ENCODE assay signal across 14 mouse cellular contexts in the genomic region with DNA sequence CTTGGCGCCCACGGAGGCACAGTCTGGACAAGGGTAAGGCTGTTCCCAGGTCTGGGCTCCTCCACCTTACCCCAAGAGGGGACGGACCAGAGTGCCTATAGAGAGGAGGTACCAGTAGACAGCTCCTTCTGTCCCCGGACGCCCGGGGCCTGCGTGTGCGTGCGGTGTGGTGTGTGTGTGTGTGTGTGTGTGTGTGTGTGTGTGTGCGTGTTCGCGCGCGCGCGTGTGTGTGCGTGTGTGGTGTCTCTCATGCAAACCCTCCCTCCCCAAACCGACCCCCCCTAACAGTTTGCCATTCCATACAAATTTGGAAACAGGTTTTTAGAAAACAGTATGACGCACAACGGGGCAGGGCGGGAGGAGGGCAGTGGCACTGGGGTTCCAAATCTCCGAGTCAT. TPM values are rescaled to one million over a fixed set of nuclear protein-coding genes. Genes with fewer than 3 reads are reported as not detected.
DNase-seq lines count a peak whose midpoint lies in the region; ATAC-seq and TF ChIP-seq lines count a peak whose summit lies in the region.
"Had no signal": no experiment of that assay in that cellular context is flagged by ENCODE, and none has a peak within 500 bp of the region (broad histone marks: within the 10 kb centered on the region; RNA-seq: fewer than 3 reads in every experiment).

No protein-coding gene starts in this region.

- WGBS in cerebellum, adult 2 months = 3% methylated on average over 22 of the region's 22 CpGs
- WGBS in forebrain, embryonic 13.5 days = 2% methylated on average over 21 of the region's 22 CpGs
- WGBS in midbrain, embryonic 13.5 days = 1% methylated on average over 21 of the region's 22 CpGs
- 6% methylated on average over 22 of the region's 22 CpGs for WGBS in lung, adult 2 months

- H3K9me3 ChIP-seq in forebrain, embryonic 13.5 days (replicated peaks) = no peaks in the 10 kb centered on the region
- no peaks in the 10 kb centered on the region for H3K9me3 ChIP-seq in midbrain, embryonic 13.5 days

- peak; percentile 53 to 63 for DNase-seq in cerebellum, adult 2 months
- DNase-seq in cerebellum, adult 11 months = no peak
- peak; percentile 47 for DNase-seq in brain, embryonic 14.5 days (ENCODE audit: low read depth)
- DNase-seq in lung, adult 2 months = no peak
- no peak for DNase-seq in retina, postnatal 1 day
- DNase-seq: adrenal gland, postnatal 14 days; heart, adult 11 months; heart, postnatal 10 days; kidney, adult 9 months; lung, postnatal 14 days had no signal

- peak overlapping the region; percentile 33; the same call in 1 of the 2 replicates for H3K27ac ChIP-seq in cerebellum, adult 2 months (ENCODE audit: insufficient read depth, low read length)
- peak overlapping the region; percentile 95 for H3K27ac ChIP-seq in forebrain, embryonic 13.5 days
- no peak overlapping the region for H3K27ac ChIP-seq in midbrain, embryonic 13.5 days

- no peaks in the 10 kb centered on the region for H3K27me3 ChIP-seq in cerebellum, adult 2 months (ENCODE audit: control insufficient read depth, insufficient read depth, low read length)
- H3K27me3 ChIP-seq in forebrain, embryonic 13.5 days = peaks cover 99% of the 10 kb centered on the region
- H3K27me3 ChIP-seq in midbrain, embryonic 13.5 days = peaks cover 99% of the 10 kb centered on the region

- H3K4me2 ChIP-seq in forebrain, embryonic 13.5 days = peak overlapping the region; percentile 55
- peak overlapping the region; percentile 20; the same call in 1 of the 2 replicates for H3K4me2 ChIP-seq in midbrain, embryonic 13.5 days (replicated peaks)
- H3K4me2 ChIP-seq: liver, embryonic 11.5 days had no signal

- no peak for TF ChIP-seq POLR2A in cerebellum, adult 2 months (IDR thresholded peaks at IDR 0.05; ENCODE audit: borderline replicate concordance, insufficient read depth, low read length)
- no peak for TF ChIP-seq POLR2A in brain, embryonic 14.5 days (IDR thresholded peaks at IDR 0.05; ENCODE audit: borderline replicate concordance, extremely low read depth, insufficient read depth, insufficient read length, poor library complexity, severe bottlenecking)
- no peak for TF ChIP-seq POLR2A in lung, adult 2 months (IDR thresholded peaks at IDR 0.05; ENCODE audit: borderline replicate concordance, extremely low read depth, low read depth, low read length)

- ATAC-seq in forebrain, embryonic 13.5 days = no peak
- ATAC-seq in midbrain, embryonic 13.5 days = no peak
- ATAC-seq in activated CD4-positive, CD25-positive, alpha-beta regulatory T cell, adult 4 months = no peak

- H3K9ac ChIP-seq in forebrain, embryonic 13.5 days = peak overlapping the region; percentile 84
- no peak overlapping the region for H3K9ac ChIP-seq in midbrain, embryonic 13.5 days (replicated peaks)

- H3K4me1 ChIP-seq in cerebellum, adult 2 months (ENCODE audit: control insufficient read depth, insufficient read depth, low read length) = peaks cover 24% of the 10 kb centered on the region
- peaks cover 53% of the 10 kb centered on the region for H3K4me1 ChIP-seq in forebrain, embryonic 13.5 days
- H3K4me1 ChIP-seq in midbrain, embryonic 13.5 days (replicated peaks) = peaks cover 34% of the 10 kb centered on the region
- peaks cover 7% of the 10 kb centered on the region; the same call in 1 of the 2 replicates for H3K4me1 ChIP-seq in lung, adult 2 months (ENCODE audit: control insufficient read depth, insufficient read depth, low read length)

- TF ChIP-seq CTCF in cerebellum, adult 2 months (IDR thresholded peaks at IDR 0.05; ENCODE audit: borderline replicate concordance, insufficient read depth, low read depth, low read length) = no peak
- no peak for TF ChIP-seq CTCF in brain, embryonic 14.5 days (IDR thresholded peaks at IDR 0.05; ENCODE audit: borderline replicate concordance, extremely low read depth, insufficient read depth, insufficient read length)
- no peak for TF ChIP-seq CTCF in lung, adult 2 months (IDR thresholded peaks at IDR 0.05; ENCODE audit: insufficient read depth, low read length)

- H3K36me3 ChIP-seq in forebrain, embryonic 13.5 days (ENCODE audit: poor library complexity, severe bottlenecking) = no peaks in the 10 kb centered on the region
- H3K36me3 ChIP-seq in midbrain, embryonic 13.5 days = no peaks in the 10 kb centered on the region

- H3K4me3 ChIP-seq in cerebellum, adult 2 months (replicated peaks; ENCODE audit: insufficient read depth, low read depth, low read length) = peak overlapping the region; percentile 32
- peak overlapping the region; percentile 57 for H3K4me3 ChIP-seq in forebrain, embryonic 13.5 days
- peak overlapping the region; percentile 15 for H3K4me3 ChIP-seq in midbrain, embryonic 13.5 days (replicated peaks)
- no peak overlapping the region for H3K4me3 ChIP-seq in lung, adult 2 months (replicated peaks; ENCODE audit: extremely low read depth, low read depth, low read length)

RNA-seq across cellular contexts. Expression of a gene that starts 3.6 kb away (rescaled TPM):
- polyA plus RNA-seq in cerebellum, adult 2 months (2012; rRNA removed) = 57.4 and 68.4 TPM in 2 replicates
- polyA plus RNA-seq in brain, embryonic 14.5 days (2012; rRNA removed) = 52.0 and 101 TPM in 2 replicates
- 45.4 and 72.1 TPM in 2 replicates for polyA plus RNA-seq in forebrain, embryonic 13.5 days (2015; fragmentation: Nextera tagmentation; extraction: Ambion mirVana)
- polyA plus RNA-seq in midbrain, embryonic 13.5 days (2015; fragmentation: Nextera tagmentation; extraction: Ambion mirVana) = 6.7 and 9.3 TPM in 2 replicates
- not detected in 2 replicates for polyA plus RNA-seq in lung, adult 2 months (2012; rRNA removed)
- polyA plus RNA-seq in activated CD4-positive, CD25-positive, alpha-beta regulatory T cell, adult 4 months (2017; shearing (Covaris generic)) = not detected

RNA-seq across cellular contexts. Expression of a gene that starts 22.4 kb away (rescaled TPM):
- 150 and 173 TPM in 2 replicates for polyA plus RNA-seq in cerebellum, adult 2 months (2012; rRNA removed)
- 6.9 and 18.2 TPM in 2 replicates for polyA plus RNA-seq in brain, embryonic 14.5 days (2012; rRNA removed)
- 14.6 and 20.0 TPM in 2 replicates for polyA plus RNA-seq in forebrain, embryonic 13.5 days (2015; fragmentation: Nextera tagmentation; extraction: Ambion mirVana)
- polyA plus RNA-seq in midbrain, embryonic 13.5 days (2015; fragmentation: Nextera tagmentation; extraction: Ambion mirVana) = 0.73 and 1.9 TPM in 2 replicates
- 20.0 and 22.1 TPM in 2 replicates for polyA plus RNA-seq in lung, adult 2 months (2012; rRNA removed)
- polyA plus RNA-seq in activated CD4-positive, CD25-positive, alpha-beta regulatory T cell, adult 4 months (2017; shearing (Covaris generic)) = not detected

RNA-seq across cellular contexts. Expression of a gene that starts 32.3 kb away (rescaled TPM):
- 53.5 and 56.1 TPM in 2 replicates for polyA plus RNA-seq in cerebellum, adult 2 months (2012; rRNA removed)
- polyA plus RNA-seq in brain, embryonic 14.5 days (2012; rRNA removed) = 66.1 and 124 TPM in 2 replicates
- polyA plus RNA-seq in forebrain, embryonic 13.5 days (2015; fragmentation: Nextera tagmentation; extraction: Ambion mirVana) = 44.0 and 45.5 TPM in 2 replicates
- polyA plus RNA-seq in midbrain, embryonic 13.5 days (2015; fragmentation: Nextera tagmentation; extraction: Ambion mirVana) = 44.5 and 46.9 TPM in 2 replicates
- 131 and 143 TPM in 2 replicates for polyA plus RNA-seq in lung, adult 2 months (2012; rRNA removed)
- polyA plus RNA-seq in activated CD4-positive, CD25-positive, alpha-beta regulatory T cell, adult 4 months (2017; shearing (Covaris generic)) = 10 to 100 TPM; 33.3 to 42.1 TPM

RNA-seq across cellular contexts. Expression of a gene that starts 57.8 kb away (rescaled TPM):
- polyA plus RNA-seq in cerebellum, adult 2 months (2012; rRNA removed) = 0.95 and 1.3 TPM in 2 replicates
- 0.38 and 0.48 TPM in 2 replicates for polyA plus RNA-seq in brain, embryonic 14.5 days (2012; rRNA removed)
- 0.18 and 0.19 TPM in 2 replicates for polyA plus RNA-seq in forebrain, embryonic 13.5 days (2015; fragmentation: Nextera tagmentation; extraction: Ambion mirVana)
- 0.23 and 0.28 TPM in 2 replicates for polyA plus RNA-seq in midbrain, embryonic 13.5 days (2015; fragmentation: Nextera tagmentation; extraction: Ambion mirVana)
- polyA plus RNA-seq in lung, adult 2 months (2012; rRNA removed) = 73.7 and 136 TPM in 2 replicates
- polyA plus RNA-seq in activated CD4-positive, CD25-positive, alpha-beta regulatory T cell, adult 4 months (2017; shearing (Covaris generic)) = not detected

Comparison
In these comparisons a context has a peak if more than half of its experiments do, and no peak if none do; other contexts are left out.
1. DNase-seq: peak in cerebellum, adult 2 months (2 of 2) and brain, embryonic 14.5 days (single experiment); none in cerebellum, adult 11 months (single experiment), lung, adult 2 months (single experiment) and retina, postnatal 1 day (single experiment).